Mouse (Mus musculus) small intestine, adult 2 months (tissue): Measurements from ENCODE around the gene Snapc5.

Source experiments
- CTCF ChIP-seq: fragments of 200-500 bp; IDR thresholded peaks from 2 replicates; pipeline ENCODE4 v1.5.1; 2012; ENCODE audit warnings: low read depth, mild to moderate bottlenecking, control low read depth, inconsistent platforms, low read length, moderate library complexity, mixed read lengths; ENCODE audit not compliant: insufficient replicate concordance, insufficient read length; ENCODE audit errors: extremely low read depth
- POLR2A ChIP-seq: fragments of 200-500 bp; IDR thresholded peaks from 2 replicates; pipeline ENCODE4 v1.6.1; 2012; ENCODE audit warnings: low read depth, mild to moderate bottlenecking, control low read depth, inconsistent platforms, low read length, moderate library complexity

- TF ChIP-seq CTCF (no peak), POLR2A (peak; percentile 78)
These were observed 6.0 kb upstream of the Snapc5 start, which contains the start of the genes Zwilch and Rpl4 for GRCm38 (mm10) chr9:64172816-64173665.
